Mouse (Mus musculus) kidney, embryonic 15.5 days (tissue): ENCODE results near the gene Gm20662. TPM values are rescaled to one million over a fixed set of nuclear protein-coding genes. Genes with fewer than 3 reads are reported as not detected.
"Not testable (repeated sequence)": the region's sequence is repeated elsewhere in the genome, so short reads cannot be mapped to it uniquely, and the experiment has no call there.

ENCODE experiments used
- ATAC-seq: fragments of 200-750 bp; cut with Nextera tagmentation; replicated peaks from 2 replicates; pipeline ENCODE4 v1.8.0; 2017; ENCODE audit warnings: moderate TSS enrichment; ENCODE audit not compliant: low FRiP score
- H3K27ac ChIP-seq: fragments of 300-500 bp; sonication (generic); 2 replicates; pipeline ENCODE4 v1.5.1; 2015; ENCODE audit warnings: mild to moderate bottlenecking, inconsistent platforms
- H3K27me3 ChIP-seq: fragments of 300-500 bp; sonication (generic); 2 replicates; pipeline ENCODE4 v1.6.1; 2015; ENCODE audit warnings: inconsistent platforms
- H3K36me3 ChIP-seq: fragments of 300-500 bp; sonication (generic); 2 replicates; pipeline ENCODE4 v1.6.1; 2015; ENCODE audit warnings: inconsistent platforms
- H3K4me1 ChIP-seq: fragments of 300-500 bp; sonication (generic); 2 replicates; pipeline ENCODE4 v1.6.1; 2015; ENCODE audit warnings: inconsistent platforms
- H3K4me2 ChIP-seq: fragments of 300-500 bp; sonication (generic); 2 replicates; pipeline ENCODE4 v1.6.1; 2015; ENCODE audit warnings: moderate library complexity, mild to moderate bottlenecking, inconsistent platforms
- H3K4me3 ChIP-seq: fragments of 300-500 bp; sonication (generic); replicated peaks from 2 replicates; pipeline ENCODE4 v1.5.1; 2015; ENCODE audit warnings: mild to moderate bottlenecking, inconsistent platforms
- H3K9ac ChIP-seq: fragments of 300-500 bp; sonication (generic); 2 replicates; pipeline ENCODE4 v1.6.1; 2015; ENCODE audit warnings: mild to moderate bottlenecking, inconsistent platforms
- H3K9me3 ChIP-seq: fragments of 300-500 bp; sonication (generic); replicated peaks from 2 replicates; pipeline ENCODE4 v1.6.1; 2016; ENCODE audit warnings: inconsistent platforms
- WGBS: fragments of 180-500 bp; shearing (Covaris S2); methylation state at CpG from one replicate; pipeline ENCODE4 v1.1.7; 2015; ENCODE audit warnings: mixed read lengths; 5-methylcytosine and 5-hydroxymethylcytosine counted together
- polyA plus RNA-seq: library from polyadenylated mRNA; unstranded; fragments of >200 nt; fragmentation: Nextera tagmentation; extraction: Ambion mirVana; gene quantifications from 2 replicates; pipeline ENCODE4 v1.2.1, GENCODE M21; 2015

The Gm20662 gene
- polyA plus RNA-seq, 1 experiment from 2014 or later = 0.74 TPM

- 41% methylated on average over 2 of the region's 2 CpGs for WGBS
- H3K9ac ChIP-seq = no peak overlapping the region
- H3K4me2 ChIP-seq = no peak overlapping the region
- no peak for ATAC-seq
- no peaks in the 10 kb centered on the region for H3K27me3 ChIP-seq
- H3K9me3 ChIP-seq = no peaks in the 10 kb centered on the region
- no peak overlapping the region for H3K27ac ChIP-seq
- H3K36me3 ChIP-seq = no peaks in the 10 kb centered on the region
- no peaks in the 10 kb centered on the region for H3K4me1 ChIP-seq
- H3K4me3 ChIP-seq = no peak overlapping the region
Observed at GRCm38 (mm10) chr9:107994464-107994863, 1.7 kb upstream of the Gm20662 start.

- ATAC-seq = no peak
- 95% methylated on average over 21 of the region's 21 CpGs for WGBS
- Histone ChIP-seq H3K27me3 (no peaks in the 10 kb centered on the region), H3K9me3 (no peaks in the 10 kb centered on the region), H3K4me1 (no peaks in the 10 kb centered on the region), H3K27ac (no peak overlapping the region), H3K4me2 (no peak overlapping the region), H3K4me3 (no peak overlapping the region), H3K36me3 (no peaks in the 10 kb centered on the region), H3K9ac (no peak overlapping the region)
Observed at GRCm38 (mm10) chr9:107995513-107995912, 636 bp upstream of the Gm20662 start.

DNA sequence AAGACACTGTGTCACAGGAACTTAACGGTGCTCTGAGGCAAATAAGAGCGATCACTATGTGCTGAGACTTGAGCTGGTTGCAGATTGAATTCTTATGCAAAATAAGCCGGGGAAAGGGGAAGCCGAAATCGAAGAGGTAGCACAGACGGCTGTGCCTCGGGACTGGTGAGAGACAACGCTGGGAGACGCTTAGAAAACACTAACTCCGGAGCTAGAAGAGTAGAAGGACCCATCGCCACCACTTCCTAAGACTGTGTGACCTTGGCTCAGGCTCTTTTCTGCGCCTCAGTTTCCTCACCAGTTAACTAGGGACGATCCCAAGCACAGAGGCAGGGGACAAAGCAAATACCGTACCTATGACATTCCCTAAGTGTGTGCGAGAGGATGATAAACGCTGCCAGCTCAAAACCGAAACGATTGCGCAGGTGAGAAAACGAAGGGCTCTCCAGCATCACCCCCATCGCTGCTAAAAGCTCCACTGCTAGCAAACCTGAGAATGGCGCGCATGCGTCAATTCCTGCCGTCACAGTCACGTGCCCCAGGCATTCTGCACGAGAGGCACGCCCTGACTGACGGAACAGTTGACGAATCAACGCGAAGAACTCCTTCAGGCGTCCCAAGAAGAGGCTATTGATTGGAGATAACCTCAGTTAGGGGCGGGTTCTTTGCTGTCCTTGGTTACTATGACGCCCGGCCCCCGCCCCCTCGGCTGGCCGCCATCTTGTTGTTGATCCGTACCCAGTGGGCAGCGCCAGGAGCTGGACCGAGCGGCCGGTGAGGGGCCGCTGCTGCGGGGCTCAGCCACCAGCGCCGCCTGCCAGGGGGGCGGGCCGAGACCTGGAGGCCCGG, 6.0 kb downstream of the Gm20662 start, which contains the start of gene Ip6k1:
Gene Ip6k1 (plus strand): TSS at position 580 of the 849 bp plus-strand sequence.
- WGBS = under 1% methylated on average over 51 of the region's 51 CpGs
- Histone ChIP-seq H3K4me2 (peak within 1 kb of the TSS; percentile 92), H3K27ac (peak within 1 kb of the TSS; percentile 93), H3K4me1 (peaks cover 24% of the 10 kb centered on the region), H3K27me3 (no peaks in the 10 kb centered on the region), H3K9me3 (no peaks in the 10 kb centered on the region), H3K4me3 (peak within 1 kb of the TSS; percentile 99), H3K36me3 (peaks cover 4% of the 10 kb centered on the region; the same call in 1 of the 2 replicates), H3K9ac (peak within 1 kb of the TSS; percentile 97)
- ATAC-seq = peak; percentile 99

- peak overlapping the region; percentile 92 for H3K4me2 ChIP-seq
- H3K4me3 ChIP-seq = peak overlapping the region; percentile 99
- ATAC-seq = peak; percentile 69
- H3K9ac ChIP-seq = peak overlapping the region; percentile 97
- H3K27me3 ChIP-seq = no peaks in the 10 kb centered on the region
- WGBS = under 1% methylated on average over 50 of the region's 50 CpGs
- peak overlapping the region; percentile 93 for H3K27ac ChIP-seq
- H3K36me3 ChIP-seq = peaks cover 4% of the 10 kb centered on the region; the same call in 1 of the 2 replicates
- H3K4me1 ChIP-seq = peaks cover 26% of the 10 kb centered on the region
- H3K9me3 ChIP-seq = no peaks in the 10 kb centered on the region
Observed at GRCm38 (mm10) chr9:108002778-108003530, 6.8 kb downstream of the Gm20662 start.

GRCm38 (mm10) chr9:108003531-108003890, 7.4 kb downstream of the Gm20662 start:
- peaks cover 28% of the 10 kb centered on the region for H3K4me1 ChIP-seq
- H3K4me3 ChIP-seq = peak overlapping the region; percentile 99
- no peak for ATAC-seq
- H3K9ac ChIP-seq = peak overlapping the region; percentile 97
- no peaks in the 10 kb centered on the region for H3K9me3 ChIP-seq
- H3K36me3 ChIP-seq = peaks cover 4% of the 10 kb centered on the region; the same call in 1 of the 2 replicates
- 4% methylated on average over 8 of the region's 8 CpGs for WGBS
- peak overlapping the region; percentile 93 for H3K27ac ChIP-seq
- H3K27me3 ChIP-seq = no peaks in the 10 kb centered on the region
- H3K4me2 ChIP-seq = peak overlapping the region; percentile 92

DNA sequence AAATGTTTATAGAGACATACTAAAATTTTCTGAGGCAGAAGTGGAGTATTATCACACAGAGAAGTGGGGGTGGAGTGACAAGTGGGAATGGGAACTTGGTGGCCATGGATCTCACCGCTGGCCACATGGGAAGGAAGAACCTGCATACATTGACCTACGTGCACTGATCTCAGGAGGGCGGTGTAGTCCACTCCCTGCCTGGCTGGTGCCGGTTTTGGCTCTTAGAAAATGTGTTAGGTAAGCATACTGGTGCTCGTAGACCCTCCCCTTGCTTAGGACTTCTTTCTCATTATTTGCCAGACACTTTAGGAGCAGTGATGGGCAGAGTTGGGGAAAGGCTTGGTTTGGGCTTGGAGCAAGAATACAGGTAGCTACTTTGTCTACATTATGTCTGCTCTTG, 11.9 kb downstream of the Gm20662 start:
- H3K27ac ChIP-seq = no peak overlapping the region
- peaks cover 21% of the 10 kb centered on the region for H3K4me1 ChIP-seq
- 86% methylated on average over 5 of the region's 5 CpGs for WGBS
- no peak overlapping the region for H3K4me3 ChIP-seq
- H3K9ac ChIP-seq = no peak overlapping the region
- no peaks in the 10 kb centered on the region for H3K9me3 ChIP-seq
- no peaks in the 10 kb centered on the region for H3K27me3 ChIP-seq
- no peak for ATAC-seq
- H3K36me3 ChIP-seq = peaks cover 12% of the 10 kb centered on the region
- H3K4me2 ChIP-seq = no peak overlapping the region

DNA sequence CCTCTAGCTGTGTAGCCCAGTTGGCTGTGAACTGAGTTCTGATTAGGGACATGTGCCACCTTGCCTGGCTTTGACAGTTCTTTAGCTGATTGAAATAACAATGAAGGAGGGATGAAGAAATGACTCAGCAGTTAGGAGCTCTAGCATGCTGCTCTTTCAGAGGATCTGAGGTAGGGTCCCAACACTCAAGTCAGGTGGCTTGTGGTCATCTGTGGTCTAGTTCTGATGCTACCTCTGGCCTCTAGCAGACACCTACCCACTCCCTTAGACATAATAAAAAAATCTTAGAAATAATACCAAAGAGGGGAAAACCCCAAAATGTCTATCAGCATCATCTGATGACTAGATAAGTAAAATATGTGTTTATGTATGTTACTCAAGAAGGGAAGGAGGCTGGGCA, 14.2 kb downstream of the Gm20662 start:
- Histone ChIP-seq H3K9ac (no peak overlapping the region), H3K27me3 (no peaks in the 10 kb centered on the region), H3K36me3 (peaks cover 16% of the 10 kb centered on the region), H3K4me2 (no peak overlapping the region), H3K4me3 (no peak overlapping the region), H3K9me3 (no peaks in the 10 kb centered on the region), H3K27ac (no peak overlapping the region), H3K4me1 (0 out of 2 replicates have a peak, but pooled peaks cover 3% of the 10 kb centered on the region)
- ATAC-seq = no peak

- H3K9ac ChIP-seq, H3K27ac ChIP-seq, H3K4me2 ChIP-seq, H3K4me3 ChIP-seq, H3K9me3 ChIP-seq, H3K4me1 ChIP-seq, H3K27me3 ChIP-seq, ATAC-seq: not testable (repeated sequence)
- 100% methylated on average over 2 of the region's 2 CpGs for WGBS
- peaks cover 22% of the 10 kb centered on the region for H3K36me3 ChIP-seq
Observed at GRCm38 (mm10) chr9:108013577-108013976, 17.4 kb downstream of the Gm20662 start.

DNA sequence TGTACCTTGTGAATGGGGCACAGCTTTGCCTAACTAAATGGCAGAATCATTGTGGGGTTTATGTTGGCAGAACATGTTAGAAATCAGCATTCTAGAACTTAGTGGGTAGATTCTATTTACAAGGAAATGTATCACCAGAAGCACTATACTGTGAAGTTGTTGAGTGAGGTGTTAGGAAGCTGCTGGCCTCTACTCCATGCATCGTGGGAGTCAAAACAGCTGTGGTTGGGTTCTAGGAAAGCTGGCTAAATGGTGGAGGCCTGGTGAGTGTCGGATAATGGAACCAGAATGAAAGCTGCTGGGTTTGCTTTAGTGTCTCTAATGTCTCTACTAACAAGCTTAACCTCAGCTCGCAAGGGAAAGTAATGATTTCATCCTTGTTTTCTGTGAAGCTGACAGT, 21.0 kb downstream of the Gm20662 start:
- Histone ChIP-seq H3K4me2 (no peak overlapping the region), H3K36me3 (peaks cover 22% of the 10 kb centered on the region), H3K9ac (no peak overlapping the region), H3K27ac (no peak overlapping the region), H3K4me3 (no peak overlapping the region), H3K27me3 (no peaks in the 10 kb centered on the region), H3K4me1 (peaks cover 4% of the 10 kb centered on the region; the same call in 1 of the 2 replicates), H3K9me3 (no peaks in the 10 kb centered on the region)
- no peak for ATAC-seq
- WGBS = 88% methylated on average over 3 of the region's 3 CpGs

DNA sequence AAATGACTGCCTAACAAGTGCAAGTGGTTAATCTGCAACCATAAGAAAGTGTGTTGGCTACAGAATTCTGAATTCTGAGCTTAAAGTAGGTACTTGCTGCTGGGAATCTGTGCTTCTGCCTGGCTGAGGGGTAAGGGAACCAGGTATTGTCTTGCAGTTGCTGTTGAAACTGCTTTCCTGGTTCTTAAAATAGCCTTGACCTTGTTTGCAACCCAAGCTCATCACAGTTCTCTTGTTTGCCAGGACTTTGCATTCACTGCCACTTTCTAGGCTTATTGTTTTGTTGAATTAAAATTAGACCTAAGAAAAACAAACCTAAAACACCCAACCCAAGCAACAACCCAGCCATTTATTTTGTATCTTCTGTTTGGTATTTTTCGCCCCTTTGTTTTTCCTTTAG, 24.6 kb downstream of the Gm20662 start:
- ATAC-seq = no peak
- no peaks in the 10 kb centered on the region for H3K27me3 ChIP-seq
- H3K9ac ChIP-seq = no peak overlapping the region
- H3K27ac ChIP-seq = no peak overlapping the region
- no peak overlapping the region for H3K4me3 ChIP-seq
- no peak overlapping the region for H3K4me2 ChIP-seq
- WGBS = 92% methylated on average over 1 of the region's 1 CpGs
- H3K4me1 ChIP-seq = peaks cover 4% of the 10 kb centered on the region; the same call in 1 of the 2 replicates
- no peaks in the 10 kb centered on the region for H3K9me3 ChIP-seq
- H3K36me3 ChIP-seq = peaks cover 28% of the 10 kb centered on the region

- H3K27me3 ChIP-seq = no peaks in the 10 kb centered on the region
- H3K4me1 ChIP-seq = peaks cover 4% of the 10 kb centered on the region; the same call in 1 of the 2 replicates
- no peak for ATAC-seq
- peaks cover 44% of the 10 kb centered on the region for H3K36me3 ChIP-seq
- H3K9me3 ChIP-seq = no peaks in the 10 kb centered on the region
- no peak overlapping the region for H3K27ac ChIP-seq
- no peak overlapping the region for H3K4me2 ChIP-seq
- no peak overlapping the region for H3K4me3 ChIP-seq
- WGBS = 93% methylated on average over 3 of the region's 3 CpGs
- no peak overlapping the region for H3K9ac ChIP-seq
Observed at GRCm38 (mm10) chr9:108023216-108023615, 27.1 kb downstream of the Gm20662 start.

DNA sequence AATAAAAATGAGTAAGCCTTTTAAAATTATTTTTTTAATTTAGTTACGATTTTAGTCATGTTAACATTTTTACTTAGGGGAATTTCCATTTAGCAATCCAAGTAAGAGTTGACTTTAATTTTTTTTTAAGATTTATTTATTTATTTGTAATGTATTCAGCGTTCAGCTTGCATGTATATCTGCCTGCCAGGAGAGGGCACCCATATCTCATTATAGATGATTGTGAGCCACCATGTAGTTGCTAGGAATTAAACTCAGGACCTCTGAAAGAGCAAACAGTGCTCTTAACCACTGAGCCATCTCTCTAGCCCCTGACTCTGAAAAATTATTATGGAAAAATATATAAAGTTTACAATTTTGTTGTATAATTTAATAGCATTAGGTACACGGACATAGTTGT, 30.4 kb downstream of the Gm20662 start:
- no peak overlapping the region for H3K9ac ChIP-seq
- H3K4me2 ChIP-seq = no peak overlapping the region
- WGBS = 93% methylated on average over 3 of the region's 3 CpGs
- H3K4me3 ChIP-seq = no peak overlapping the region
- H3K4me1 ChIP-seq = no peaks in the 10 kb centered on the region
- no peak overlapping the region for H3K27ac ChIP-seq
- ATAC-seq = no peak
- peaks cover 67% of the 10 kb centered on the region for H3K36me3 ChIP-seq
- H3K9me3 ChIP-seq = no peaks in the 10 kb centered on the region
- no peaks in the 10 kb centered on the region for H3K27me3 ChIP-seq
